Mouse (Mus musculus) myocyte (in vitro differentiated cells): ENCODE data around the gene Pign. TPM values are rescaled to one million over a fixed set of nuclear protein-coding genes. Genes with fewer than 3 reads are reported as not detected.

Experiments
- H3K27me3 ChIP-seq: one replicate; pipeline ENCODE4 v1.6.1; 2011; ENCODE audit not compliant: control insufficient read depth, insufficient read depth, insufficient read length
- H3K36me3 ChIP-seq: one replicate; pipeline ENCODE4 v1.6.1; 2011; ENCODE audit not compliant: control insufficient read depth, insufficient read depth
- H3K4me2 ChIP-seq: one replicate; pipeline ENCODE4 v1.6.1; 2011; ENCODE audit warnings: low read depth, control low read depth
- H3K4me3 ChIP-seq: one replicate; pipeline ENCODE4 v1.5.1; 2011; ENCODE audit warnings: mild to moderate bottlenecking, control low read depth, moderate library complexity
- H3K79me2 ChIP-seq: one replicate; pipeline ENCODE4 v1.6.1; 2011; ENCODE audit not compliant: control insufficient read depth, insufficient read depth
- H3ac ChIP-seq: one replicate; pipeline ENCODE4 v1.6.1; 2011; ENCODE audit not compliant: control insufficient read depth, insufficient read length
- CEBPB ChIP-seq: IDR thresholded peaks from 2 replicates; pipeline ENCODE4 v1.6.1; 2011; ENCODE audit warnings: mild to moderate bottlenecking, moderate library complexity; ENCODE audit not compliant: poor library complexity, insufficient read depth, severe bottlenecking
- E2F4 ChIP-seq: IDR thresholded peaks from one replicate; pipeline ENCODE4 v1.6.1; 2011; ENCODE audit warnings: mild to moderate bottlenecking, control low read depth, moderate library complexity; ENCODE audit not compliant: insufficient read depth
- MAX ChIP-seq: IDR thresholded peaks from one replicate; pipeline ENCODE4 v1.6.1; 2011; ENCODE audit warnings: low read depth, mild to moderate bottlenecking, control low read depth
- MYOD1 ChIP-seq, 3 experiments: IDR thresholded peaks; one replicate each; pipeline ENCODE4 v1.6.1; 2011; ENCODE audit warnings: control low read depth in 2 of 3, low read depth in 2 of 3, mild to moderate bottlenecking in 2 of 3, moderate library complexity in 1 of 3; ENCODE audit not compliant: insufficient read length in 2 of 3, control insufficient read depth in 1 of 3
- MYOG ChIP-seq, 3 experiments: IDR thresholded peaks; one replicate each; pipeline ENCODE4 v1.6.1; 2011; ENCODE audit warnings: control low read depth in 2 of 3, low read depth in 2 of 3, mild to moderate bottlenecking in 2 of 3; ENCODE audit not compliant: insufficient read length in 2 of 3, control insufficient read depth in 1 of 3, insufficient read depth in 1 of 3
- POLR2A ChIP-seq: IDR thresholded peaks from one replicate; pipeline ENCODE4 v1.6.1; 2011; ENCODE audit warnings: low read depth, mild to moderate bottlenecking, control low read depth, moderate library complexity; ENCODE audit not compliant: insufficient read length
- POLR2AphosphoS2 ChIP-seq: IDR thresholded peaks from one replicate; pipeline ENCODE4 v1.6.1; 2011; ENCODE audit warnings: low read depth, control low read depth; ENCODE audit not compliant: insufficient read length
- REST ChIP-seq: IDR thresholded peaks from one replicate; pipeline ENCODE4 v1.6.1; 2011; ENCODE audit warnings: mild to moderate bottlenecking, control low read depth, moderate library complexity; ENCODE audit not compliant: insufficient read depth, insufficient read length
- SRF ChIP-seq: IDR thresholded peaks from one replicate; pipeline ENCODE4 v1.6.1; 2011; ENCODE audit warnings: low read depth; ENCODE audit not compliant: control insufficient read depth, insufficient read length
- TCF12 ChIP-seq: IDR thresholded peaks from one replicate; pipeline ENCODE4 v1.6.1; 2011; ENCODE audit warnings: mild to moderate bottlenecking, control low read depth; ENCODE audit not compliant: poor library complexity, insufficient read depth, severe bottlenecking
- TCF3 ChIP-seq: IDR thresholded peaks from one replicate; pipeline ENCODE4 v1.6.1; 2011; ENCODE audit warnings: low read depth, control low read depth; ENCODE audit not compliant: insufficient read length
- USF1 ChIP-seq: IDR thresholded peaks from one replicate; pipeline ENCODE4 v1.6.1; 2011; ENCODE audit warnings: low read depth, mild to moderate bottlenecking, control low read depth, moderate library complexity
- polyA plus RNA-seq: library from polyadenylated mRNA; unstranded; fragments of >200 nt; fragmentation: generic; extraction: Trizol; gene quantifications from one replicate; pipeline ENCODE4 v1.2.1, GENCODE M21; 2012; ENCODE audit warnings: missing spikeins

The Pign gene
- 9.3 TPM for polyA plus RNA-seq

- no peak; the same call in 1 of the 2 replicates for TF ChIP-seq CEBPB
- TF ChIP-seq REST = no peak
- peak; percentile 80 for TF ChIP-seq E2F4
- no peak for TF ChIP-seq MYOD1 (IDR thresholded peaks at IDR 0.05; ENCODE audit: control insufficient read depth in 1 of 3, insufficient read length in 2 of 3, low read depth in 2 of 3)
- TF ChIP-seq MAX = no peak
- TF ChIP-seq POLR2AphosphoS2 = peak; percentile 74
- TF ChIP-seq MYOG (IDR thresholded peaks at IDR 0.05; ENCODE audit: control insufficient read depth in 1 of 3, insufficient read depth in 1 of 3, insufficient read length in 2 of 3, low read depth in 2 of 3) = no peak
- TF ChIP-seq POLR2A = peak; percentile 78
- no peaks in the 10 kb centered on the region for H3K36me3 ChIP-seq
- H3K79me2 ChIP-seq = peaks cover 65% of the 10 kb centered on the region
- peak within 1 kb of the TSS; percentile 80 for H3K4me2 ChIP-seq
- peak within 1 kb of the TSS; percentile 64 for H3ac ChIP-seq
- peak within 1 kb of the TSS; percentile 96 for H3K4me3 ChIP-seq
- no peaks in the 10 kb centered on the region for H3K27me3 ChIP-seq
Observed at GRCm38 (mm10) chr1:105663171-105663961, at the start of gene Pign, which contains the start of gene Relch. TSS of gene Pign (minus strand) at chr1:105663677. TSS of gene Relch (plus strand) at chr1:105663861.

DNA sequence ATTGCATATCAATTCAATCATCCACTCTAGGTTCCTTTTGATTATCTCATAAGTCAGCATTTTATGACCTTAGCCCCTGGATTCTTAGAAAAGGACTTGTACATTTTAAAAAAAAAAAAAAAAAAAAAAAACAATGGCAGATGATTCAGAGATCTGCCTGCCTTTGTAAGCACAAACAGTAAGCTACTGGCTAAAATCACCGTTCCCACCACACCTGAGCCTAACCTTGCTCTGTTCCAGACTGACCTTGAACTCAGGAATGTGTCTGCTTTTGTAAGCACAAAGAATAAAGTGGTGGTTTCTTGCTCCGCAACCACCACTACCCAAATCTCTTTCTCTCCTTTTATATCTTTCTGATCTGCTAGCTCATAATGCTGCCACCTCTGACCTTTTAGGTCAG is 49.3 kb upstream of the Pign start:
- no peak overlapping the region for H3K4me3 ChIP-seq
- H3K27me3 ChIP-seq = no peaks in the 10 kb centered on the region
- no peak for TF ChIP-seq POLR2A
- no peak for TF ChIP-seq SRF
- TF ChIP-seq MAX = no peak
- TF ChIP-seq MYOG (IDR thresholded peaks at IDR 0.05; ENCODE audit: control insufficient read depth in 1 of 3, insufficient read depth in 1 of 3, insufficient read length in 2 of 3, low read depth in 2 of 3) = no peak
- no peak for TF ChIP-seq TCF12
- no peak for TF ChIP-seq USF1
- no peak for TF ChIP-seq CEBPB
- no peak for TF ChIP-seq MYOD1 (IDR thresholded peaks at IDR 0.05; ENCODE audit: control insufficient read depth in 1 of 3, insufficient read length in 2 of 3, low read depth in 2 of 3)
- no peak for TF ChIP-seq E2F4
- TF ChIP-seq POLR2AphosphoS2 = no peak
- TF ChIP-seq REST = no peak
- TF ChIP-seq TCF3 = no peak
- H3K79me2 ChIP-seq = no peaks in the 10 kb centered on the region
- H3K4me2 ChIP-seq = no peak overlapping the region
- H3K36me3 ChIP-seq = peaks cover 29% of the 10 kb centered on the region
- H3ac ChIP-seq = no peak overlapping the region

GRCm38 (mm10) chr1:105711227-105711626 is 47.8 kb upstream of the Pign start:
- TF ChIP-seq POLR2AphosphoS2 = no peak
- TF ChIP-seq E2F4 = no peak
- TF ChIP-seq TCF12 = no peak
- TF ChIP-seq TCF3 = no peak
- no peak for TF ChIP-seq REST
- TF ChIP-seq MYOD1 (IDR thresholded peaks at IDR 0.05; ENCODE audit: control insufficient read depth in 1 of 3, insufficient read length in 2 of 3, low read depth in 2 of 3) = no peak
- TF ChIP-seq POLR2A = no peak
- no peak for TF ChIP-seq MYOG (IDR thresholded peaks at IDR 0.05; ENCODE audit: control insufficient read depth in 1 of 3, insufficient read depth in 1 of 3, insufficient read length in 2 of 3, low read depth in 2 of 3)
- TF ChIP-seq MAX = no peak
- TF ChIP-seq CEBPB = no peak
- TF ChIP-seq USF1 = no peak
- TF ChIP-seq SRF = no peak
- no peaks in the 10 kb centered on the region for H3K79me2 ChIP-seq
- no peak overlapping the region for H3K4me3 ChIP-seq
- H3K4me2 ChIP-seq = no peak overlapping the region
- H3ac ChIP-seq = no peak overlapping the region
- H3K27me3 ChIP-seq = no peaks in the 10 kb centered on the region
- H3K36me3 ChIP-seq = peaks cover 30% of the 10 kb centered on the region

- peaks cover 38% of the 10 kb centered on the region for H3K36me3 ChIP-seq
Observed at GRCm38 (mm10) chr1:105709415-105709814, 45.9 kb upstream of the Pign start.

More at GRCm38 (mm10) chr1:105709415-105709814, 45.9 kb upstream of the Pign start:
- Histone ChIP-seq H3K4me3 (no peak overlapping the region), H3K79me2 (no peaks in the 10 kb centered on the region), H3ac (no peak overlapping the region), H3K27me3 (no peaks in the 10 kb centered on the region), H3K4me2 (no peak overlapping the region)
- TF ChIP-seq POLR2A (no peak), MYOG (IDR thresholded peaks at IDR 0.05; ENCODE audit: control insufficient read depth in 1 of 3, insufficient read depth in 1 of 3, insufficient read length in 2 of 3, low read depth in 2 of 3) (no peak), E2F4 (no peak), MYOD1 (IDR thresholded peaks at IDR 0.05; ENCODE audit: control insufficient read depth in 1 of 3, insufficient read length in 2 of 3, low read depth in 2 of 3) (no peak), MAX (no peak), SRF (no peak), POLR2AphosphoS2 (no peak), CEBPB (no peak), TCF12 (no peak), USF1 (no peak), TCF3 (no peak), REST (no peak)
